Mouse (Mus musculus): ENCODE data around the gene Ofcc1.

DNA sequence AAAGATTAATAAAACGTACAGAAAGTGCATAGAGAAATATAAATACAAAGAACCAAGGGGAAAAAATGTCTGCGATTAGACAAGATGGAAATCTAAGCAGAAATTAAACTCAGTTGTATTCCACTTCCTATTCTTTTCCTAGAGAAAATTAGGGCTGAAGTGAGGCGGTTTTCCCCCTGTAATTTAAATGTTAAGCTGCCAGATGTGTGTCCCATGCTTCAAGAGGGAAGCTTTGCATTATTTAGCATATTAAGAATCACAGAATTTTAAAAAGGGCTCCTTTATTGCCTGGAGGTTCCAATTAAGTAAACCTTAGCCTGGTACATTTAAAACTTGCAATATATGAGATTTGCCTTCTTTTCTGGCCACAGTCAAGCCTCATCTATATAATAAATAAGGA lies 205.8 kb downstream of the Ofcc1 start:
- TF ChIP-seq CTCF (IDR thresholded peaks at IDR 0.05; ENCODE audit: insufficient read depth, low read depth, low read length) (no peak), POLR2A (IDR thresholded peaks at IDR 0.05; ENCODE audit: insufficient read depth, low read depth, low read length) (no peak)

Data from olfactory bulb, adult 2 months (tissue).